Mouse (Mus musculus): ENCODE measurements at regions not wholly inside any gene's neighbourhood (a gene's known extent, or its start where the extent isn't known, plus 50 kb on each side); places are given as distances from the start of the nearest gene placed in this dataset.

GRCm38 (mm10) chr8:11979056-11979455 is 138.8 kb downstream of the Tex29 start:
- no peak for DNase-seq (ENCODE audit: low read depth, low spot score)

GRCm38 (mm10) chr8:11981458-11981857 is 141.2 kb downstream of the Tex29 start:
- peak; percentile 40 for DNase-seq (ENCODE audit: low read depth, low spot score)

- DNase-seq (ENCODE audit: low read depth, low spot score) = no peak
These were observed 149.8 kb downstream of the Tex29 start for GRCm38 (mm10) chr8:11990024-11990423.

GRCm38 (mm10) chr8:11999736-12000458 is 159.6 kb downstream of the Tex29 start:
- peak; percentile 63 for DNase-seq (ENCODE audit: low read depth, low spot score)

- DNase-seq (ENCODE audit: low read depth, low spot score) = no peak
These were observed 160.2 kb downstream of the Tex29 start for GRCm38 (mm10) chr8:12000459-12000789.

GRCm38 (mm10) chr8:12004241-12004640 is 164.0 kb downstream of the Tex29 start:
- DNase-seq (ENCODE audit: low read depth, low spot score) = no peak

GRCm38 (mm10) chr8:12012769-12013168 is 172.5 kb downstream of the Tex29 start:
- no peak for DNase-seq (ENCODE audit: low read depth, low spot score)

GRCm38 (mm10) chr8:12017750-12018149 is 177.5 kb downstream of the Tex29 start:
- DNase-seq (ENCODE audit: low read depth, low spot score) = no peak

- DNase-seq (ENCODE audit: low read depth, low spot score) = no peak
These were observed 179.0 kb downstream of the Tex29 start for GRCm38 (mm10) chr8:12019272-12019671.

GRCm38 (mm10) chr8:12023669-12024390 is 183.6 kb downstream of the Tex29 start:
- peak; percentile 70 for DNase-seq (ENCODE audit: low read depth, low spot score)

- no peak for DNase-seq (ENCODE audit: low read depth, low spot score)
These were observed 190.3 kb downstream of the Tex29 start for GRCm38 (mm10) chr8:12030363-12031116.

GRCm38 (mm10) chr8:12031796-12032195 is 191.5 kb downstream of the Tex29 start:
- DNase-seq (ENCODE audit: low read depth, low spot score) = no peak

- no peak for DNase-seq (ENCODE audit: low read depth, low spot score)
These were observed 192.1 kb downstream of the Tex29 start for GRCm38 (mm10) chr8:12032386-12032785.

GRCm38 (mm10) chr8:12036349-12036748 is 196.1 kb downstream of the Tex29 start:
- DNase-seq (ENCODE audit: low read depth, low spot score) = no peak

- DNase-seq (ENCODE audit: low read depth, low spot score) = no peak
These were observed 200.7 kb downstream of the Tex29 start for GRCm38 (mm10) chr8:12040924-12041323.

GRCm38 (mm10) chr8:12041662-12042061 is 201.4 kb downstream of the Tex29 start:
- DNase-seq (ENCODE audit: low read depth, low spot score) = no peak

GRCm38 (mm10) chr8:12050841-12051240 is 210.6 kb downstream of the Tex29 start:
- peak; percentile 66 for DNase-seq (ENCODE audit: low read depth, low spot score)

GRCm38 (mm10) chr8:12051357-12051756 is 211.1 kb downstream of the Tex29 start:
- no peak for DNase-seq (ENCODE audit: low read depth, low spot score)

- no peak for DNase-seq (ENCODE audit: low read depth, low spot score)
These were observed 215.7 kb downstream of the Tex29 start for GRCm38 (mm10) chr8:12055931-12056330.

- no peak for DNase-seq (ENCODE audit: low read depth, low spot score)
These were observed 217.4 kb upstream of the A230072I06Rik start for GRCm38 (mm10) chr8:12061237-12061636.

- DNase-seq (ENCODE audit: low read depth, low spot score) = peak; percentile 21
These were observed 215.9 kb upstream of the A230072I06Rik start for GRCm38 (mm10) chr8:12062710-12063109.

GRCm38 (mm10) chr8:12064664-12065063 is 214.0 kb upstream of the A230072I06Rik start:
- no peak for DNase-seq (ENCODE audit: low read depth, low spot score)

Data from R1 (cell line).